Mouse (Mus musculus): ENCODE data around the gene Shisa5. TPM values are rescaled to one million over a fixed set of nuclear protein-coding genes. Genes with fewer than 3 reads are reported as not detected.

Shisa5 gene
- polyA plus RNA-seq, 1 experiment from 2014 or later = 23.6 TPM

DNA sequence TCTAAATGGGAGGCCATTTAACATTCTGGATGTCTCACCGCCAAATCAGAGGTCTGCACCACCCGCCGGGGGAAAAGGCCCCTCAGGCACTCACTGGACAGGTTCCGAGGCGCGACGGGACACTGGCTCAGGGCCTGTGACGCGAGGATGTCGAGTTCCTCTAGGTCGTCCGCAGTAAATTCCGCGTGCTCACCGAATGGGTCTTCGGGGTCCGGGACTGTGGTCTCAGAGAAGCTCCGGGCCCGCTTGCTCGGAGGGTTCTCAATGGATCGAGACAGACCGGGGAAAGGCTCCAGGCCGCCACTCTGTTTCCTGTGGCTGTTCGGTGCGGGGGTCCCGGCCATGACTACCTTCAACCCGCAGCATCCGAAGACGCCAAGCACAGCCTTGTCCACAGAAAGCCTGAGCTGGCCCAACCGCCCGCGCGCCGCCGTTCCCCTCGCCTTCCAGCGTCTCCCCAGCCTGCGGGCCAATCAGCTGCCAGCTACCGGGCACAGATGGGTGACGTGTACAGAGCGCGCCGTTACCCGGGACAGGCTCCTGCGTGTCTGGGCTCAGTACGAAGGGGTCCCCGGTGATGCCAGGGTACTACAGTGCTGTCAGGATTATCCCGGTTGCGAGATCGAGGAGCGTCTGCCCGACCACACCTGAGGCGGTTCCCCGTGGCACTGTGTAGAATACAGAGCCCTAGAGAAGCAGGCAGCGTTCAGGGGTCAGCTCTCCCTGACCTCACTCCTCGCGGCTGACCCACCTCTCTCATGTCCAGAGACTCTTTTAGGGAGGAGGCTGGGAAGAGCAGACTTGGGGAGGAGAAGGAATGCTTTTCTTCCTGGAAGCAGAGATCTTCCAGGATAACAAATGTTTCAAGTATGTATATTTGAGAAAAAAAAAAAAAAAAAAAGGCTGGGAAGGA lies 35.6 kb downstream of the Shisa5 start, which contains the start of gene Atrip:
Atrip (minus strand) TSS at position 464 of the 913 bp plus-strand sequence.
- Histone ChIP-seq H3K4me2 (peak within 1 kb of the TSS; percentile 94), H3K9me3 (replicated peaks) (no peaks in the 10 kb centered on the region), H3K36me3 (replicated peaks) (peaks cover 36% of the 10 kb centered on the region), H3K9ac (peak within 1 kb of the TSS; percentile 89), H3K4me3 (replicated peaks) (peak within 1 kb of the TSS; percentile 88), H3K4me1 (replicated peaks) (peaks cover 29% of the 10 kb centered on the region), H3K27ac (replicated peaks) (peak within 1 kb of the TSS; percentile 77), H3K27me3 (no peaks in the 10 kb centered on the region)
- peak; percentile 96 for ATAC-seq (ENCODE audit: insufficient read depth)
- under 1% methylated on average over 57 of the region's 57 CpGs for WGBS (ENCODE audit: insufficient replicate concordance)

DNA sequence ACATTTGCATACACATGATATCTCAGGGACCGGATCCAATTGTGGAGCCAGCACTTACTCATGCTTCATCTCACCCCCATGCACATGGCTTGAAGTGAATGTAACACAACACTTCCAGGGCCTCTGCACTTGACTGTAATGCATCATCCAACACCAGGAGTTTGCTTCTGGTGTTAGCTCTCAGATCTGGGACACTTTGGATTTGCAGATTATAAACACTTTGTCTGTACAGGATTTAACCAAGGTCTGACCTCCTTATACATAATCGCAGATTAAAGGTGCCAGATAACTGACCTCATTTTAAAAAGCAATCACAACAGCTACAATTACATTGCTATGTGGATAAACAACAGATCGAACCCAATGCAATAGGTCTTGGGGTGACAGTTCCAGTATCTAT lies 42.2 kb downstream of the Shisa5 start:
- Histone ChIP-seq H3K4me3 (replicated peaks) (peak overlapping the region; percentile 88; the same call in 1 of the 2 replicates), H3K4me2 (peak overlapping the region; percentile 73)

DNA sequence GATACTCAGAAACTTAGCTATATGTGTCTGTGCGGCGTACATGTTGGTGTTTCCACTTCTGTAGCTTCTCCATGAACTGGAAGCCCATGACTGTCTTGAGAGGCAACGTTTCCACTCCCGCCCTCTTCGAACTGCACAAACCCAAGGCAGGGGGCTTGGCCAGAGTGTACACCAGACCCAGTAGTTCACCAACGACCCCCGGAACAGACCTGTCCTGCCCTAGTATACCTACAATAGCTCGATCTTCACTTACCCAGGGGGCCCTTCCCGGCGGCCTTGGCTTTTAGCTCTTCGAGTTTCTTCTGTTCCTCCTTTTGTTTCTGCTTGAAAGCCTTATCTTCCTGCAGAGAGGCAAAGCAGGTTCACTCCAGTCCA lies 43.4 kb downstream of the Shisa5 start:
- H3K4me2 ChIP-seq = peak overlapping the region; percentile 73
- H3K27me3 ChIP-seq = no peaks in the 10 kb centered on the region
- H3K36me3 ChIP-seq (replicated peaks) = peaks cover 27% of the 10 kb centered on the region
- ATAC-seq (ENCODE audit: insufficient read depth) = 0 out of 2 replicates have a peak, but pooled peaks have one; percentile 1
- no peaks in the 10 kb centered on the region for H3K9me3 ChIP-seq (replicated peaks)
- H3K4me3 ChIP-seq (replicated peaks) = peak overlapping the region; percentile 88
- 1% methylated on average over 11 of the region's 11 CpGs for WGBS (ENCODE audit: insufficient replicate concordance)
- H3K4me1 ChIP-seq (replicated peaks) = peaks cover 29% of the 10 kb centered on the region
- H3K9ac ChIP-seq = peak overlapping the region; percentile 87
- peak overlapping the region; percentile 81 for H3K27ac ChIP-seq (replicated peaks)

More for the DNA sequence above, 42.2 kb downstream of the Shisa5 start:
- no peak for ATAC-seq (ENCODE audit: insufficient read depth)
- H3K27ac ChIP-seq (replicated peaks) = no peak overlapping the region
- H3K9ac ChIP-seq = 0 out of 2 replicates have a peak overlapping the region, but pooled peaks have one; percentile 87
- WGBS (ENCODE audit: insufficient replicate concordance) = 79% methylated on average over 3 of the region's 3 CpGs
- no peaks in the 10 kb centered on the region for H3K27me3 ChIP-seq
- no peaks in the 10 kb centered on the region for H3K9me3 ChIP-seq (replicated peaks)
- peaks cover 29% of the 10 kb centered on the region for H3K4me1 ChIP-seq (replicated peaks)
- H3K36me3 ChIP-seq (replicated peaks) = peaks cover 27% of the 10 kb centered on the region

DNA sequence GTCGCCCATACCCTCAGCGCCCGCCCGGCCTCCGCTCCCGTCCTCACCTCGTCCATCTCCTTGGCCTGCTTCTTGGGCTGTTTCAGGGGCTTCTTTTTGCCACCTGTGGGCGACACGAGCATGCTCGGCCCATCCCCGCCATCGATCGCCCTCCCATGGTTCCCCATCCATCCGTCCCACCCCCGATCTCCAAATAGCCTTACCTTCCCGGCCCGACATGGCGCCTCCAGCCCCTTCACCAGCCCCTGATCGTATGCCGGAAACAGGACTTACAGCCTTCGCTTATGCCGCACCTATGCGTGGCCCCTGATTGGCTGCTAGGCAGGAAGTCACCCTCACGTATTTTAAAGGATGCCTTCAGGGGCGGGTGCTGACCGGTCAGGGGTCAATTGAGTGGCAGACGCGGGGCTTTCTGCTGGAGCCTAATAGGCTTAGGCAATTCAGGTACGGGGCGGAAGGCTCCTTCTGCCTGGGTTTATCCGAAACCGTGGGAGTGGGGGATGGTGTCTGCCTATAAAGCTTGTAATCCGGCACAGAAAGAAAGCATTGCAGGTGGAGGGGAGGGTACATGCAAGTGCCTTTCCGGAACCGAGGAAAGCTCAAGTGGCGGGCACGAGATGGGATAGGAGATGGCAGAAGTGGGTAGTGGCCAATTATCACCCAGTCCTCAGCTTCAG lies 43.9 kb downstream of the Shisa5 start, which contains the start of the genes Ccdc51 and Tma7:
Ccdc51 (plus strand) TSS at position 370 of the 677 bp plus-strand sequence.
Tma7 (minus strand) TSS at position 464 of the 677 bp plus-strand sequence.
- Histone ChIP-seq H3K27me3 (no peaks in the 10 kb centered on the region), H3K27ac (replicated peaks) (peak within 1 kb of the TSS; percentile 81), H3K9ac (peak within 1 kb of the TSS; percentile 87), H3K36me3 (replicated peaks) (peaks cover 27% of the 10 kb centered on the region), H3K4me3 (replicated peaks) (peak within 1 kb of the TSS; percentile 88), H3K4me1 (replicated peaks) (peaks cover 29% of the 10 kb centered on the region), H3K4me2 (peak within 1 kb of the TSS; percentile 73), H3K9me3 (replicated peaks) (no peaks in the 10 kb centered on the region)
- peak; percentile 99 for ATAC-seq (ENCODE audit: insufficient read depth)
- WGBS (ENCODE audit: insufficient replicate concordance) = under 1% methylated on average over 37 of the region's 37 CpGs

DNA sequence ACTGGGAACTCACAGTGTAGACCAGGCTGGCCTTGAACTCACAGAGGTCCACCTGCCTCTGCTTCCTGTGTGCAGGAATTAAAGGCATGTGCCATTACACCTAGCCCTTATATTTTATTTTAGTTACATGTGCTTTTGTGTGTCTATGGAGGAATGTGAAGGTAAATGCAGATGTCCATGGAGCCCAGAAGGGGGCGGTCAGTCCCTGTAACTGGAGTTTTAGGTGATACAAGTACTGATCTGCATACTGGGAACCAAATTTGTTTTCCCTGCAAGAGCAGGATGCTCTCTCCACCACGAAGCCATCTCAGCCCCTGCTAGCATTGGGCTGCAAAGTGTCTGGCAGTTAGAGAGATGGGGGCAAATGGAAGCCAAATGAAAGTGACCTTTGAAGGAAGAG lies 46.6 kb downstream of the Shisa5 start:
- H3K4me3 ChIP-seq (replicated peaks) = no peak overlapping the region
- H3K4me1 ChIP-seq (replicated peaks) = peaks cover 38% of the 10 kb centered on the region
- H3K27ac ChIP-seq (replicated peaks) = no peak overlapping the region
- H3K4me2 ChIP-seq = no peak overlapping the region
- H3K36me3 ChIP-seq (replicated peaks) = peaks cover 19% of the 10 kb centered on the region
- no peak for ATAC-seq (ENCODE audit: insufficient read depth)
- no peaks in the 10 kb centered on the region for H3K27me3 ChIP-seq
- 12% methylated on average over 2 of the region's 2 CpGs for WGBS (ENCODE audit: insufficient replicate concordance)
- H3K9me3 ChIP-seq (replicated peaks) = no peaks in the 10 kb centered on the region
- H3K9ac ChIP-seq = no peak overlapping the region

DNA sequence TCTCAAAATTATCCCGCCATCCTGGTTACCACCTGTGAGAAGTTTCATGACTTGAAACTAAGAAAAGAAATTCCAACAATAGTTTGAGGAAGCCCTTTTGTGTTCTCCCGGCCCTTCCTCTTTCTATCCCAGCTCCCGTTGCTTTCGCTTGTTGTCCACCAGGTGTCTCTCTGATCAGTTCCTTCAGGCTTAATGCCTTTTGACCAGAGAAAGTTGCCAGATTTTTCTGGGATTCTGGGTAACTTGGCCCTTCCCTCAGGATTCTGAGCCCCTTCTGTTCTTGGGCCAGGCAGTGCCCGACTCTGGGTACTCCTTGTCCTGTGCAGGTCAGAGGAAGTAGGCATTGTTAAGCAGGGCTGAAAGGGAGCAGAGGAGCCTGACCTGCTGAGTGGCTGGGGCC lies 49.6 kb downstream of the Shisa5 start:
- H3K4me2 ChIP-seq = no peak overlapping the region
- H3K4me1 ChIP-seq (replicated peaks) = peaks cover 31% of the 10 kb centered on the region
- no peak overlapping the region for H3K27ac ChIP-seq (replicated peaks)
- peaks cover 27% of the 10 kb centered on the region for H3K36me3 ChIP-seq (replicated peaks)
- H3K9me3 ChIP-seq (replicated peaks) = no peaks in the 10 kb centered on the region
- no peak overlapping the region for H3K9ac ChIP-seq
- no peak for ATAC-seq (ENCODE audit: insufficient read depth)
- WGBS (ENCODE audit: insufficient replicate concordance) = 25% methylated on average over 5 of the region's 5 CpGs
- H3K27me3 ChIP-seq = 0 out of 2 replicates have a peak, but pooled peaks cover 3% of the 10 kb centered on the region
- H3K4me3 ChIP-seq (replicated peaks) = no peak overlapping the region

- peaks cover 27% of the 10 kb centered on the region for H3K36me3 ChIP-seq (replicated peaks)
- H3K4me3 ChIP-seq (replicated peaks) = no peak overlapping the region
- peaks cover 33% of the 10 kb centered on the region for H3K4me1 ChIP-seq (replicated peaks)
- WGBS (ENCODE audit: insufficient replicate concordance) = 66% methylated on average over 15 of the region's 15 CpGs
- peaks cover 28% of the 10 kb centered on the region for H3K27me3 ChIP-seq
- H3K27ac ChIP-seq (replicated peaks) = no peak overlapping the region
- no peak overlapping the region for H3K9ac ChIP-seq
- no peaks in the 10 kb centered on the region for H3K9me3 ChIP-seq (replicated peaks)
- no peak for ATAC-seq (ENCODE audit: insufficient read depth)
- H3K4me2 ChIP-seq = no peak overlapping the region
These were observed 52.1 kb downstream of the Shisa5 start for GRCm38 (mm10) chr9:109090446-109090845.

DNA sequence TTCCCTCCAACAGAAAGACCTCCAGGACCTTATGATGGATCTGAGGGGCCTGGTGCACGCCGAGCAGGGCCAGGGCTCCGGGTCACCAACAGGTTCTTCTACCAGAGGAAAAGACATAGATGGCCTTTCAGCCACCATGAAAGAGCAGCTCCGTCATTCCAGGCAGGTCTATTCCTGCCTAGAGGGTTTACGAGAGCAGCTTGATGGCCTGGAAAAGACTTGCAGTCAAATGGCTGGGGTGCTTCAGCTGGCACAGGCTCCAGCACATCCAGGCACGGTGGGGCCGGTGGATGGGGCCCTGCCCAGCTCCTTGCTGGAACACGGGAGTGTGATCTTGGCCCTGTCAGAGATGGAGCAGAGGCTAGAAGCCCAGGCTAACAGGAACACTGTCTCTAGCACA lies 53.4 kb downstream of the Shisa5 start:
- Histone ChIP-seq H3K4me3 (replicated peaks) (no peak overlapping the region), H3K4me1 (replicated peaks) (peaks cover 36% of the 10 kb centered on the region), H3K4me2 (no peak overlapping the region), H3K9ac (no peak overlapping the region), H3K27ac (replicated peaks) (no peak overlapping the region), H3K9me3 (replicated peaks) (no peaks in the 10 kb centered on the region), H3K27me3 (peaks cover 41% of the 10 kb centered on the region), H3K36me3 (replicated peaks) (peaks cover 27% of the 10 kb centered on the region)
- 81% methylated on average over 8 of the region's 8 CpGs for WGBS (ENCODE audit: insufficient replicate concordance)
- no peak for ATAC-seq (ENCODE audit: insufficient read depth)

DNA sequence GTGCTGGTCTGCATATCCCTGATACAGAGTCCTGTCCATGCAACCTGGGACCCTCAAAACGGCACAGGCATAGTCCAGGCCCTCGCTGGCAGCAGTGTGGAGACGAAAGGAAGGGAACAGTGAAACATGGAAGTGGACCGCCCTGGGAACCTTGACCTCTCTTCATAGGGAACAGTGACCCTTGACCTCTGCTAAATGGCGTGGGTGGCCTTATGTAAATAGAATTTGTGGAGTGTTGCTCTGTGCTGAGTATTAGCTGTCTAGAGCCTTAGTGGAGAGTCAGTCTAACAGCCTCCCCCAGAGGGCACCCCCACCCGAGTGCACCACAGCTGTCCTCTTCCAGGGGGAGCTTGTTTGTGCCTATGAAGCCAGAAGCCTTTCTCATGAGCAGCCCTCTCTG lies 54.4 kb downstream of the Shisa5 start:
- peaks cover 27% of the 10 kb centered on the region for H3K36me3 ChIP-seq (replicated peaks)
- no peak overlapping the region for H3K9ac ChIP-seq
- peak overlapping the region; percentile 62 for H3K27ac ChIP-seq (replicated peaks)
- peaks cover 51% of the 10 kb centered on the region for H3K27me3 ChIP-seq
- peaks cover 34% of the 10 kb centered on the region for H3K4me1 ChIP-seq (replicated peaks)
- 63% methylated on average over 6 of the region's 6 CpGs for WGBS (ENCODE audit: insufficient replicate concordance)
- ATAC-seq (ENCODE audit: insufficient read depth) = peak; percentile 33
- no peaks in the 10 kb centered on the region for H3K9me3 ChIP-seq (replicated peaks)
- no peak overlapping the region for H3K4me2 ChIP-seq
- H3K4me3 ChIP-seq (replicated peaks) = no peak overlapping the region

GRCm38 (mm10) chr9:109093786-109094552 lies 55.6 kb downstream of the Shisa5 start:
- H3K27me3 ChIP-seq = peaks cover 58% of the 10 kb centered on the region
- 29% methylated on average over 11 of the region's 11 CpGs for WGBS (ENCODE audit: insufficient replicate concordance)
- H3K4me1 ChIP-seq (replicated peaks) = peaks cover 40% of the 10 kb centered on the region
- H3K36me3 ChIP-seq (replicated peaks) = peaks cover 27% of the 10 kb centered on the region
- H3K4me2 ChIP-seq = peak overlapping the region; percentile 42
- peak overlapping the region; percentile 55 for H3K27ac ChIP-seq (replicated peaks)
- ATAC-seq (ENCODE audit: insufficient read depth) = no peak; the same call in 1 of the 2 replicates
- no peaks in the 10 kb centered on the region for H3K9me3 ChIP-seq (replicated peaks)
- peak overlapping the region; percentile 57 for H3K4me3 ChIP-seq (replicated peaks)
- no peak overlapping the region for H3K9ac ChIP-seq

Measured in liver, embryonic 15.5 days (tissue).